Mouse (Mus musculus): ENCODE results near the gene Fezf1. TPM values are rescaled to one million over a fixed set of nuclear protein-coding genes. Genes with fewer than 3 reads are reported as not detected.

Fezf1 gene
- polyA plus RNA-seq, 2 experiments from 2014 or later, result not detected

DNA sequence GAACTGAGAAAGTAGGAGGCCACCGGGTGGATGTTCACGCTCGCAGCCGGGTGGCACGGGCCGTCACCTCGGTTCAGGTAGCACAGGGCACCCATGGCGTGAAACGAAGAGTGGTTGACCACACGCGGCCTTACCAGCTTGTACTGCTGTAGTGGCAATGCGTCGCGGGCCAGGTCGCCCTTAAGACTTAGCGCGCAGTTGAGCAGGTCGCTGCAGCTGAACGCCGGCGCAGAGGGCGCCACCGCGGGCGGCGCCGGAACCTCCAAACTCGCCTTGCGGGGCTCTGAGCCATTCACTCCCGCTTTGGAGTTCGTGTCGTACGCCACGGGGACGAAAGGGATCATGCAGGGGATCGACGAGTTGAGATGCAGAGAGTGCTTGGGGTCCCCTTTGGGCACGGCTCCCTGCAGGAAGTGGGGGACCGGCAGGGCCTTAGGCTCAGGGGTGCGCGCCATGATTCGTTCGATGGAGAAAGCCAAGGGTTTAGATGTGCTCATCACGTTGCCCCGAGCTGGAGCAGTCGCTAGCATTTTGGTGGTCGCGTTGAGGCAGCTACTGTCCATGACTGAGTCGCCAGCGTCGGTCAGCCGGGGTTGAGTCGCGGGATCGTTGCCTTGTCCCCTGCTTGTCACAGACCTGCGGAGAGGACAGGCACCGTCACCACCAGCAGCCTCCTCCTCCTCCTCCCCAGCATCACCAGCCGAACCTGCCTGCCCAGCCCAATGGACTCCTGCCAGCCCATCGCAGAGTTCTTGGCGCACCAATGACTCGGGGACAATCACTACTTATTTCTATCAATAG, 450 bp downstream of the Fezf1 start:
- ATAC-seq, result no peak

DNA sequence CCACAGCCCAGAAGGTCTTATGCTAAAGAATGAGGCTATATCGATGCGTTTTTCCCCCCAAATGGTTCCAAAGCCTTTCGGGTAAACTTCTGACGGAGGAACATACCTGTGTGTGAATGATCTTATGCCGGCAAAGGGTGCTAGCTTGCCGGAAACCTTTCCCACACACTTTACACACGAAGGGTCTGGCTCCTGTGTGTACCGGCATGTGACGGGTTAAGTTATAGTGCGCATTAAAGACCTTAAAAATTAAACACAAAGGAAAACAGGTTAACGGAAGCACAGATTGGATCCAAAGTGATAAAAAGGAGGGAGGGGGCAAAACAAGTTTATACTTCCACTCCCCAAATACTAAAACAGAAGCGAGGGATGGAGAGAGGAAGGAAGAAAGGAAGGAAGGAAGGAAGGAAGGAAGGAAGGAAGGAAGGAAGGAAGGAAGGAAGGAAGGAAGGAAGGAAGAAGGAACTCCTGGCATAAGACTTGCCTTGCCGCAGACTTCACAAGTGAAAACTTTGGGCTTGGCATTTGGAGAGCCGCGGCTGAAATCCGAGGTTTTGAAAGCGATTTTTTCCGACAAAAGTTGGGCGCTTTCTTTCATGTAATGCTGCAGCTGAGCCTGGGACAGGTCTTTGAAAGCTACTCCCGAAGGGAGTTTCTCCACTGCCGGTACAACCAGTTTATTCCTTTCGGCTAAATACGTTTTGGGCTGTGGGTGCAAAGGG, 1.2 kb downstream of the Fezf1 start:
- no peak for ATAC-seq

GRCm38 (mm10) chr6:23246061-23246789, 1.9 kb downstream of the Fezf1 start:
- ATAC-seq, result no peak

- no peak for ATAC-seq
These were observed 2.6 kb downstream of the Fezf1 start for GRCm38 (mm10) chr6:23245545-23246011.

GRCm38 (mm10) chr6:23245121-23245520, 3.0 kb downstream of the Fezf1 start:
- ATAC-seq, result no peak

GRCm38 (mm10) chr6:23243821-23244760, 4.1 kb downstream of the Fezf1 start:
- ATAC-seq, result no peak

DNA sequence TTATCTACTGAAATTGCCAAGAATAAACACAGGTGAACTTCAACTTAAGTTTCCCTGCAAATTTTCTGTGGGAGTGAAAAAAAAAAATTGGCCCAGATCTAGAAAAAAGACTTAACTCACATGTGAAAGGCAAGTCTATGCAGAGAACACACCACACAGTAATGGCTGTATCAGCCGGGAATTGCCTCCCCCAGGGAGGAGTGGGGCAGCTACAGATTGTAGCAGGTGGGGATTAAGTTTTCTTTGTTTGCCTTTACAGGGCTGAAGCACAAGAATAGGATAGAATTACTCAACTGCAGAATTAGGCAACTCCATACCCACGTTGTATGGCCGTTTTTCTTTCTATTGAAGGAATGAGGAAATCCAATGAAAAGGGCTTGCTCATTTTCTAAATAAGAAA, 36.7 kb downstream of the Fezf1 start:
- ATAC-seq, result no peak

DNA sequence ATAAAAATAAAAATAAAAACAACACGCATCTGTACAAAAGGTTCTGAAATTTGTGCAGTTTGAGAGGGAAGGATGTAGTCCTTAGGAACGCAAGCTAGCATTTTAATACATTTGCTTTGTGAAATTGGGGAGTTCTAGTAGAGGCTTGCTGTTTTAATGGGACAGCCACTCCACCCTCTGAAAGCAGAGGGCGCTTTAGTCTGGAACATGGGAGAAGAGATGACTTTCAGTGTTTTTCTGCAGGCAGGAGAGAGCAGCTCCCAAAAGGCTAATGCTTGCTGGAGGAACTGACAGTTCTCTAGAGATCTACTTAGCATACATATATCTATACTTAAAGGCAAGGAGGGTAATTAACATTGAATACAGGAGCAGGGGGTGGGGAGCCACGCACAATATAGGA, 40.4 kb downstream of the Fezf1 start:
- no peak for ATAC-seq

DNA sequence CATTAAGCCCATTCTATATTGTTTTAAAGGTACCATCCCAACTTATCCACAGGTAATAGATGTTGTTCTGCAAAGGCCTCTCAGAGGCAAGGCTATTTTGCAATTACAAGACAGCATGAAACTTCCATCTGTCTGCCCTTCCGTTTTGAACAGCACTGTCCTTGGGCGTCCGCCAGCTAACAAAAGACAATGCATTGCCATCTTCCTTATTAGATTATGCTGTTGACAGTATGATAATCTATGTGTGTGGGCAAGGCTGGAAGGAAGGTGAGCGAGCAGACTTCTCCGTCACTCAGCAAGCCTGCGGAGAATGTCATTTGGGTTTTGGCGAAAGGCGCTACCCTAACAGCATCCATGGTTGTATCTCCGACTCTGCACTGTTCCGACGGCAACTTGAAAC, 45.5 kb downstream of the Fezf1 start:
- ATAC-seq, result no peak

Other genes starting within 250 kb of the Fezf1 start
- gene Aass, start 115.4 kb downstream of the Fezf1 start, polyA plus RNA-seq (2017; shearing (Covaris generic)), result not detected

Measured in activated CD4-positive, CD25-positive, alpha-beta regulatory T cell, adult 4 months (primary cell).